Mouse (Mus musculus) embryonic facial prominence, embryonic 15.5 days (tissue): ENCODE results near the gene Prep. TPM values are rescaled to one million over a fixed set of nuclear protein-coding genes. Genes with fewer than 3 reads are reported as not detected.

ENCODE experiments used
- ATAC-seq: fragments of 200-750 bp; cut with Nextera tagmentation; 2 replicates; pipeline ENCODE4 v1.8.0; 2017; ENCODE audit warnings: low read depth, moderate TSS enrichment; ENCODE audit not compliant: insufficient number of reproducible peaks, low FRiP score, low TSS enrichment
- H3K27ac ChIP-seq: fragments of 300-500 bp; sonication (generic); replicated peaks from 2 replicates; pipeline ENCODE4 v1.5.1; 2015; ENCODE audit warnings: mild to moderate bottlenecking, inconsistent platforms
- H3K27me3 ChIP-seq: fragments of 300-500 bp; sonication (generic); 2 replicates; pipeline ENCODE4 v1.6.1; 2015; ENCODE audit warnings: inconsistent platforms
- H3K36me3 ChIP-seq: fragments of 300-500 bp; sonication (generic); 2 replicates; pipeline ENCODE4 v1.6.1; 2015; ENCODE audit warnings: mild to moderate bottlenecking, inconsistent platforms
- H3K4me1 ChIP-seq: fragments of 300-500 bp; sonication (generic); 2 replicates; pipeline ENCODE4 v1.6.1; 2015; ENCODE audit warnings: inconsistent platforms
- H3K4me2 ChIP-seq: fragments of 300-500 bp; sonication (generic); replicated peaks from 2 replicates; pipeline ENCODE4 v1.6.1; 2015; ENCODE audit warnings: mild to moderate bottlenecking, inconsistent platforms
- H3K4me3 ChIP-seq: fragments of 300-500 bp; sonication (generic); replicated peaks from 2 replicates; pipeline ENCODE4 v1.5.1; 2015; ENCODE audit warnings: mild to moderate bottlenecking, inconsistent platforms
- H3K9ac ChIP-seq: fragments of 300-500 bp; sonication (generic); 2 replicates; pipeline ENCODE4 v1.6.1; 2015; ENCODE audit warnings: inconsistent platforms
- H3K9me3 ChIP-seq: fragments of 300-500 bp; sonication (generic); replicated peaks from 2 replicates; pipeline ENCODE4 v1.6.1; 2016; ENCODE audit warnings: inconsistent platforms
- WGBS: fragments of 180-500 bp; shearing (Covaris S2); methylation state at CpG from one replicate; pipeline ENCODE4 v1.1.7; 2015; 5-methylcytosine and 5-hydroxymethylcytosine counted together
- polyA plus RNA-seq: library from polyadenylated mRNA; unstranded; fragments of >200 nt; fragmentation: Nextera tagmentation; extraction: Ambion mirVana; gene quantifications from 2 replicates; pipeline ENCODE4 v1.2.1, GENCODE M21; 2015

Prep gene
- 20.2 and 20.4 TPM in 2 replicates for polyA plus RNA-seq

DNA sequence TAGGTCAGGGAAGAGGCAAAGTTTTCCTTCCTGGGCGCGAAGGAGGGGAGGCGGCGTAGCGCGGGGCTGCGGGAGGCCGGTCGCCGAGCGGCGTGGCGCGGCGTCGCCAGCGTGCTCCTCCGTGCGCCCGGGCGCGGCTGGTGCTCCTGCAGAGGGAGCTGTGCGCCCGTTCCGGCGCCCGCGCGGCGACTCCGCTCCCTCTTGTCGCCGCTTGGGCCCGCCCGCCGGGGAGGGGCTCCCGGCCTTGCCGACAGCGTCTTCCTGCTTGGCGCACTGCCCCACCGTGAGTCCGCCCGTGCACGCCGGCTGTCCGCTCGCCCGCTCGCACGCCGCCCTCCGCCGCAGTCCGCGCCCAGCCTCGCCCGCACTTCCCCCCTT, at the start of gene Prep:
Prep (plus strand) TSS at position 273 of the 378 bp plus-strand sequence.
- H3K36me3 ChIP-seq: no peaks in the 10 kb centered on the region
- H3K4me3 ChIP-seq: peak within 1 kb of the TSS; percentile 72
- peak within 1 kb of the TSS; percentile 70 for H3K9ac ChIP-seq
- H3K27ac ChIP-seq: peak within 1 kb of the TSS; percentile 79
- peak; percentile 95 for ATAC-seq
- no peaks in the 10 kb centered on the region for H3K9me3 ChIP-seq
- H3K4me1 ChIP-seq: peaks cover 15% of the 10 kb centered on the region
- no peaks in the 10 kb centered on the region for H3K27me3 ChIP-seq
- H3K4me2 ChIP-seq: peak within 1 kb of the TSS; percentile 71
- under 1% methylated on average over 45 of the region's 57 CpGs for WGBS

DNA sequence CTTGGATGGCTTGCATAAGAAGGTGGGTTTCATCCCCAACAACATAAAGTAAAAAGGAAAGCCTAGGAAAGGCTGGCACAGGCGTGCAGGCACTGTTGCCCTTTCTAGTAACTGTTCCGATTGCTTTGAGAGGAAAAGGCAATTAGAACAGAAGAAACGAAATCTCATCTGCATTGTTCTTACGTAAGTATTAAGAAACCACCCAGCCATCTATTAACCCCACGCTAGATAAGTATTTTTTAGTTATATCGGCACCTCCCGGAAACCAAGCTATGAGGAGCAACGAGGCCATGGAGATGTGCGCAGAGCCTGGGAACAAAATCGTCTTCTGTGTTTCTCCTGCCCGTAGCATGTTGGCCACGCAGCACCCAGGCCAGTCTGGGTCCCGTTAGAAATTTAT, 49.7 kb upstream of the Prep start:
- no peak overlapping the region for H3K4me2 ChIP-seq
- H3K9me3 ChIP-seq: no peaks in the 10 kb centered on the region
- WGBS: 74% methylated on average over 13 of the region's 13 CpGs
- no peaks in the 10 kb centered on the region for H3K36me3 ChIP-seq
- no peak overlapping the region for H3K4me3 ChIP-seq
- no peaks in the 10 kb centered on the region for H3K27me3 ChIP-seq
- no peak for ATAC-seq
- H3K9ac ChIP-seq: no peak overlapping the region
- H3K27ac ChIP-seq: no peak overlapping the region
- H3K4me1 ChIP-seq: no peaks in the 10 kb centered on the region

DNA sequence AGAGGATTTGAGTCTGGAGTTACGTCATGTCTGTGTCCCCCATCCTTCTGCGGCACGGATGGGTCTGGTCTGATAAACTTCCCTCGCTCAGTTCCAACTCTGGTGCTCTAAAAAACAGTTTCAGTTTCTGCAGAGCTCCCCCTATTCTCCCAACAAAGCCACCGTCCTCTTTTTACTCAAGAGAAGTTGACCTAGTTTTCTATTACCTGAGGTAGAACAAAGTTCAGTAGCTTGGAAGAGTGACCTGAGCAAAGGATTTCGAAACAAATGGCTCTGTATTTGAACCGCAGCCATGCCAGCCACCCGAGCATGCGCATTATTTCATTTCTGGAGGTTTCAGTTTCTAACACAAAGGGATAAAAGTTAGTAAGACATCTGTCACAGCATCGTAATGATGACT, 49.2 kb upstream of the Prep start:
- Histone ChIP-seq H3K9ac (no peak overlapping the region), H3K27me3 (no peaks in the 10 kb centered on the region), H3K4me2 (no peak overlapping the region), H3K36me3 (no peaks in the 10 kb centered on the region), H3K9me3 (no peaks in the 10 kb centered on the region), H3K4me3 (no peak overlapping the region), H3K4me1 (no peaks in the 10 kb centered on the region), H3K27ac (no peak overlapping the region)
- WGBS: 72% methylated on average over 10 of the region's 10 CpGs
- ATAC-seq: no peak

DNA sequence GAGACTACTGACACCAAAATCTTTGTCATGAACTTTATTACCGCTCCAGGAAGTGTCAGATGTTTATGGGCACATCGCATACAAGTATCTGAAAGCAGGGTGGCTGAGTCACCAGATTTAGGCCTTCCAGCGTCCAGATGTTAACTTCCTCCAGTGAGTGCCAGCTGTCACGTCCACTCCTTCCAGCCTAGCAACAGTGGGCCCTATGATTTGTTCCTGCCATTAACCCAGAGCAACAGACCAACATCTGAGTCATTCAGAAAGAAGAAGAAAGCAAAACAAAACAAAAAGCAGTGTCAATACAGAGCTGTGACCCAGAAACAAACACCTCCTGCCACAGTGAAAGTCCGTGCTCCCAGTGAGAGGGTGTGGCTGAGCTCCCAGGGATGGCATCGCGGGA, 47.6 kb upstream of the Prep start:
- Histone ChIP-seq H3K9me3 (no peaks in the 10 kb centered on the region), H3K4me1 (no peaks in the 10 kb centered on the region), H3K27ac (no peak overlapping the region), H3K27me3 (no peaks in the 10 kb centered on the region), H3K36me3 (no peaks in the 10 kb centered on the region), H3K9ac (no peak overlapping the region), H3K4me2 (no peak overlapping the region), H3K4me3 (no peak overlapping the region)
- 55% methylated on average over 7 of the region's 7 CpGs for WGBS
- ATAC-seq: no peak; the same call in 1 of the 2 replicates

DNA sequence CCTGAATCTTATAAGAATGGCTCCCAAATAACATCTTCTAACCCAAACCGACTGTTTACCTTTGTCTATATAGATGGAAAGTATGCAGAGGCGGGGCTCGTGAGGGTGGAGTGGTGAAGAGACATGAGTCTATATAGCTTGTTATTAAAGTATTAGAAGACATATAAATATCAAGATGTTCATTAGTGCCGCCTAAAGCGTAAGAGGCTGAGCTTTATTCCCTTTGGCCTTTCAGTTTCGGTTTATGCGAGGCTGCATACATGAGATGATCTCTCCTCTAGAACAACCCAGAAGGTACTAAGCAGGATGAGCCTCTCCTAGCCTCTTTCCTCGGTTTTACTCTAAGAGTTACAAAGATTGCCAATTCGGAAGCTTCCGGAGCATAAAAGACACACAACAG, 47.2 kb upstream of the Prep start:
- Histone ChIP-seq H3K27ac (no peak overlapping the region), H3K4me1 (no peaks in the 10 kb centered on the region), H3K4me3 (no peak overlapping the region), H3K4me2 (no peak overlapping the region), H3K36me3 (no peaks in the 10 kb centered on the region), H3K27me3 (no peaks in the 10 kb centered on the region), H3K9me3 (no peaks in the 10 kb centered on the region), H3K9ac (no peak overlapping the region)
- WGBS: 86% methylated on average over 10 of the region's 10 CpGs
- no peak for ATAC-seq

DNA sequence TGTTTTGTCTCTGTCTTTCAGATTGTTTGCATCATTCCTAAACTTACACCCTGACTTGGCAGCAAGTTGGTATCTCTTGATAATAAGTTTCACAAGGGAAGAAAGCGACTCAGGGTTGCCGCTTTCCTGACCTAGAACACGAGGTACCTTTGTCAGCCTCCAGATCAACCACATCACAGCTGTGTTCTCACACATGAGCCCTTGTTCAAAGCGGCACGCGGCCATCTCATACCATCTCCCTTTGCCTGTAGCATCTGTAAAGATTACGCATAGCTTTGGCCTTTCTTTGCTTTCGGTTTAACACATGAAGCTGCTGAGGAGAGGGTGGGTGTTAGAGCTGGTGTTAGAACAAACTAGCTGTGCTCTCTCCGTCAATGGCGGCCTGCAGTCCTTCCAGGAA, 46.7 kb upstream of the Prep start:
- ATAC-seq: no peak
- H3K9ac ChIP-seq: no peak overlapping the region
- no peaks in the 10 kb centered on the region for H3K9me3 ChIP-seq
- no peak overlapping the region for H3K27ac ChIP-seq
- no peaks in the 10 kb centered on the region for H3K27me3 ChIP-seq
- no peaks in the 10 kb centered on the region for H3K4me1 ChIP-seq
- WGBS: 85% methylated on average over 10 of the region's 10 CpGs
- H3K4me2 ChIP-seq: no peak overlapping the region
- H3K36me3 ChIP-seq: no peaks in the 10 kb centered on the region
- no peak overlapping the region for H3K4me3 ChIP-seq

DNA sequence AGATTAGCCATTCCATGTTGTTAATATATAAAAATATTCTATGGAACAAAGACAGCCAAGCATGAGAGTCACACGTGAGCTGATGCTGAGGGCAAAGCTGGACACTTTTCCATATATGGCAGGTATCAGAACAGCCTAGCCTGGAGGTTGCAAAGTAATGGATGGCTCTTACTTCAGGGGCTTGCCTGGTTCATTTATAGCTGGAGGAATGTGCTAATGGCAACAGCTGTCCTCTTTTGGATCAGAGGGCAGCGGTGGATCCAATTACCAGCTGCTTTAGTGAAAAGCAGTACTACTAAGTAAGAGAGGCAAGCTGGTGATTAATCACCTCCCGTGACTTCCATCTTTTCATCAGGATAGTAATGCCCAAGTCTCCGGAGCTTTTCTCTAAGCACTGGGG, 41.8 kb upstream of the Prep start:
- Histone ChIP-seq H3K36me3 (no peaks in the 10 kb centered on the region), H3K4me3 (no peak overlapping the region), H3K27ac (no peak overlapping the region), H3K9ac (no peak overlapping the region), H3K9me3 (no peaks in the 10 kb centered on the region), H3K4me2 (no peak overlapping the region), H3K4me1 (no peaks in the 10 kb centered on the region), H3K27me3 (no peaks in the 10 kb centered on the region)
- ATAC-seq: peak; percentile 54; the same call in 1 of the 2 replicates
- WGBS: 41% methylated on average over 4 of the region's 4 CpGs

DNA sequence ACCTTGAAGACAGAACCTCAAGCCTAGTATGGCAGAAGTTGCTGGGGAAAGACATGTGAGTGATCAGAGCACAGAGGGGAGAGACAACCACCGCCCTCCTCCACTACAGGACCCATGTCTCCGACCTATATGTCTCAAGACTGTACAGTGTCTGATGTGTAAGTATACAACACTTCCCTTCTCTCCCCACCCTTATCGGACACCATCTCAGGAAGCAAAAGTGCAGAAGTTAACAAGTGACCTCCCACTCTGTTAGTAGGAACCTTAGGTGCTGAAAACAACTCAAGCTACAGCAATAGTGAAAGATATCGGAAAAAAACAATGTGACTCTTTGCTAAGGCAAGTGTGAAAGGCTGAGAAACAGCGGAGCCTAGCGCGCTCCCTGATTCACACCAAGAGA, 40.1 kb upstream of the Prep start:
- Histone ChIP-seq H3K4me1 (no peaks in the 10 kb centered on the region), H3K27me3 (no peaks in the 10 kb centered on the region), H3K4me2 (no peak overlapping the region), H3K36me3 (no peaks in the 10 kb centered on the region), H3K9ac (no peak overlapping the region), H3K9me3 (no peaks in the 10 kb centered on the region), H3K4me3 (no peak overlapping the region), H3K27ac (no peak overlapping the region)
- no peak for ATAC-seq
- 94% methylated on average over 7 of the region's 7 CpGs for WGBS

DNA sequence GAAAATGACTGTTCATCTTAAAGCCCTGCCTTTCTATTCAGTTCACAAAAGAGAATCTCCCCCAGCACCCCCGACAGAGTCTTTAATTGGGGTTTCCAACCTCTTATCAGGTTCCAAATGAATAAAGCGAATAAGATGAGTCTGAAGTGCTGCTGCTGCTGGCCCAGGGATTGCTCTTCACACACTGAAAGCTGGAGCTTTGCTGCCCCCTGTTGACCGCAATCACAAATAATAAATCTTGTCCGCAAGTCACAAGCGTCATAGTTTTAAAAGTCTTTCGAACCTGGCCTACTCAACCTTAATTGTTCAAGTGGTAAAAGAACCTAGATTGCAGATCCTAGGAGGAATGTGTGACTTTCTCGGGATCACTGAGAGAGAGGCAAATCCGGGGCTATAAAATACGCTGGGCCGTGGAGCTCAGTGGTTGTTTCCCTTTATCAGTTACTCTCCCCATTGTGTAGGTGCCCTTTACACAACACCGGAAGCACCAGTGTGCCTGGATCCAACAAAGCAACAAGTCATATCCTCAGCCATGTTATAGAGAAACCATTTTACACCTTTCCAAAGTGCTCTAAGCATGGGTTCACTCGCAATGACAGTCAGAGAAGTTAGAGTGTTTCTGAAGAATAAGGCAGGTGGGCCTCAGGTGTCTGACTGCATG, 21.6 kb upstream of the Prep start:
- no peak overlapping the region for H3K4me2 ChIP-seq
- H3K36me3 ChIP-seq: no peaks in the 10 kb centered on the region
- no peak for ATAC-seq
- no peak overlapping the region for H3K4me3 ChIP-seq
- no peaks in the 10 kb centered on the region for H3K27me3 ChIP-seq
- no peaks in the 10 kb centered on the region for H3K4me1 ChIP-seq
- no peak overlapping the region for H3K27ac ChIP-seq
- no peaks in the 10 kb centered on the region for H3K9me3 ChIP-seq
- WGBS: 29% methylated on average over 12 of the region's 12 CpGs
- no peak overlapping the region for H3K9ac ChIP-seq

DNA sequence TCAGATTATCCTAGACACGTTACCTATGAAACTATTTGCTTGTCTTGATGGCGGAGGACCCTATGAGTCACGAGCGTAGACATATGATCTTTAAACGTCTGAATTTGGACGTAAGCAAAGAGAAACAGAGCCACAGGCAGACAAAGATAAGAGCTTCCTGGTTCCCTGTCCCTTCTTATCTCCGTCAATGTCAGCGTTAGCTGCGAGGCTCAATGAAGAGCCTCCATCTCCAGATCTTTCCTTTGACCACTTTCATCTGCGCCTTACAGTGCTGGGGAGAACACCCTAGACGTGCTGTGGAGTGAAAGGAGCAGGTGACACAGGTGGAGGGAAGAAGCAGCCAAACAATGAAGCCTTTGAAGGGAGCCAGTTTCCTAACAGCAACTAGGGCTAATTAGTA, 18.8 kb upstream of the Prep start:
- H3K27ac ChIP-seq: no peak overlapping the region
- H3K9me3 ChIP-seq: no peaks in the 10 kb centered on the region
- no peak for ATAC-seq
- no peak overlapping the region for H3K4me3 ChIP-seq
- no peaks in the 10 kb centered on the region for H3K27me3 ChIP-seq
- WGBS: 52% methylated on average over 11 of the region's 11 CpGs
- H3K9ac ChIP-seq: no peak overlapping the region
- no peak overlapping the region for H3K4me2 ChIP-seq
- H3K4me1 ChIP-seq: no peaks in the 10 kb centered on the region
- no peaks in the 10 kb centered on the region for H3K36me3 ChIP-seq

DNA sequence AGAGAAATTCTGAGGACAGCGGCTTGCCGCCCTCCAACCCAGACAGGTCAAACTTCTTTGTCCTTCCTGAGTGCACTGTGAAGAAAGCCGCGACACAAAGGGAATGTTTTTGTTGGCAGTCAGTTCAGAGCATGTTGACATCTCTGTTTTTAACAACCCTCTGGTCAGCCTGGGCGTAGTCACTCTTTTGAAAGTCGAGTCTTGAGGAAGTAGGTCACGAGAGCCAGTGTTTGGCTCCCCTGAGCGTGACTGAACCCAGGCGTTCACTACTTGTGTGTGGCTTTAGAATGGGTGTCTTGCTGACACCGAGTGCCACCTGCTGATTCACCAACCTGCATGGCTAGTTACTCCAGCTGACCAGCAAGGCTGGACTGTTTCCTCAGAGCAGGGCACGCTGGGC, 18.4 kb upstream of the Prep start:
- no peak overlapping the region for H3K27ac ChIP-seq
- H3K4me2 ChIP-seq: no peak overlapping the region
- no peak overlapping the region for H3K4me3 ChIP-seq
- no peaks in the 10 kb centered on the region for H3K27me3 ChIP-seq
- no peaks in the 10 kb centered on the region for H3K36me3 ChIP-seq
- ATAC-seq: no peak
- no peaks in the 10 kb centered on the region for H3K9me3 ChIP-seq
- H3K4me1 ChIP-seq: no peaks in the 10 kb centered on the region
- no peak overlapping the region for H3K9ac ChIP-seq
- 37% methylated on average over 11 of the region's 11 CpGs for WGBS

DNA sequence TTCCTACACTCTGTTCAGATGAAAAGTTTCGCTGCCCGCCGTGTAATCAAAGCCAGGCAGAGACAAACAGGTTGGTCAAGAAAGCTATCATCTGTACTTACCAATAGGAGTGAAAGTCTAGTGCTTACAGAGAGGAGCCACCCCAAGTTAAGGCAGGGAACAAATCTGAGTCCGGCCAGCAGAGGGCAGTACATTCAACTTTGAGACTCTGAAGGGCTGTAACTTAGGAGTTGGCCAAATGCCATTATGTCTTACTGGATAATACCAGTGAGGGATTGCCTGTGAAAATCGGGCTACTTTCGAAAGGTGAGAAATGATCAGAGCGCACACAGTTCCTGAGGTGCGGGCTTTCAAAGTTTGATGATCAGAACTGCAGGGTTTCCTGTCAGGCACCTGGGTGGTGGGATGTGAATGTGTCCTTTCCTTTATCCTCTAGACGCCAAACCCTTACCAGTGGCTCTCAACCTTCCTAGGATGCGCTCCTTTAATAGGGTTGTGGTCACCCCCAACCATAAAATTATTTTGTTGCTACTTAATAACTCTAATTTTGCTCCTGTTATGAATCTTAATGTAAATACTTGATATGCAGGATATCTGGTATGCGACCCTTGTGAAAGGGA, 15.8 kb upstream of the Prep start:
- no peak; the same call in 1 of the 2 replicates for ATAC-seq
- no peak overlapping the region for H3K27ac ChIP-seq
- no peaks in the 10 kb centered on the region for H3K36me3 ChIP-seq
- H3K4me3 ChIP-seq: no peak overlapping the region
- no peaks in the 10 kb centered on the region for H3K4me1 ChIP-seq
- H3K27me3 ChIP-seq: no peaks in the 10 kb centered on the region
- no peak overlapping the region for H3K4me2 ChIP-seq
- H3K9ac ChIP-seq: no peak overlapping the region
- WGBS: 51% methylated on average over 11 of the region's 11 CpGs
- no peaks in the 10 kb centered on the region for H3K9me3 ChIP-seq
